Mouse (Mus musculus) right cerebral cortex, postnatal 25 days (tissue): ENCODE results near the gene Fam43b.

Source experiments
- DNase-seq: peaks from one replicate; pipeline ENCODE4 v3.0.0; 2022

Gene Fam43b

DNA sequence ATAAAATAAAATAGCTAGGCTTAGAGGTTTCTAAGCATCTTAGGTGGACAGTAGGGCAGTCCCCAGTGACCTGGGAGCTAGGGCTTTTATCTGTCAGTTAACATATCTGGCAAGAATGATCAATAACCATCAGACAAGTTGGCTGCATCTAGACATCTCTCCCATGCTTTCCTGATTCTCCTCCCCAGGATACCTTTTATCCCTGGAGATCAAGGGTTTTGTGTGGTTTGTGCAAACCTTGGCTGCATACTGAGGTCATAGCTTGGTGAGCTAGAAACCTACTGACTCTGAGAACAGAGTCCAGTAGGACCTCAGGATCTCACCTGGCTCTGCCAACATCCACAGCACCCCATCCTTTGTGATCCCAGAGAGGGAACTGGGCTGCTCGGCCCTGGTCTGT is 49.0 kb downstream of the Fam43b start:
- no peak for DNase-seq

DNA sequence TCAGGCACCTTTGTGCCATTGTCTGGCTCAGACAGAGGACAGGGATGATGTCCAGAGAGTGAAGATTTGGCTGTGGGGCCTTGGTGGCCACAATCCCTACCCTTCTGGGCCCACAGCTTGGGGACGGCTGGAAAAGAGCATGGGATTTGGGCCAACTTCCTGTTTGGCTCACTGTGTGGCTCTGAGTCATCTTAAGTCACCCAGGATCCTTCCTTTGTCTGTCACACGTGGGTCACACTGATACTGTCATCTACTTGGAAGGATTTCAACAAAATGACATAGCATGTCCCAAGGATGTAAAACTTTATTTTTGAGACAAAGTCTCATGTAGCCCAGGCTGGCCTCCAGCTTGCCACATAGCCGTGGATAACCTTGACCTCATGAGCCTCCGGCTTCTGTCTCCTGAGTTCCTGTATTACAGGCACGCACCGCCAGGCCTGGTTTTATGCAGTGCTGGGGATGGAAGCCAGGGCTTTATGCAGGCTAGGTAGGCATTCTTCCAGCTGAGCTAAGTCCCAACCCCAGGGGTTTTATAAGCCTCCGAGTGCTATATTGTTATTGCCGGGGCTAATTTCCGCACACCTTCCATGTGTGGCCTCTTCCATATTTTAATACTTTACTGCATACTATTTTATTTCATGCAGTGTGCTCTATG is 51.3 kb downstream of the Fam43b start:
- no peak for DNase-seq
